Mouse (Mus musculus): ENCODE measurements around the gene Hbb-bh2.
"Not testable (repeated sequence)": the region's sequence is repeated elsewhere in the genome, so short reads cannot be mapped to it uniquely, and the experiment has no call there.

The Hbb-bh2 gene

DNA sequence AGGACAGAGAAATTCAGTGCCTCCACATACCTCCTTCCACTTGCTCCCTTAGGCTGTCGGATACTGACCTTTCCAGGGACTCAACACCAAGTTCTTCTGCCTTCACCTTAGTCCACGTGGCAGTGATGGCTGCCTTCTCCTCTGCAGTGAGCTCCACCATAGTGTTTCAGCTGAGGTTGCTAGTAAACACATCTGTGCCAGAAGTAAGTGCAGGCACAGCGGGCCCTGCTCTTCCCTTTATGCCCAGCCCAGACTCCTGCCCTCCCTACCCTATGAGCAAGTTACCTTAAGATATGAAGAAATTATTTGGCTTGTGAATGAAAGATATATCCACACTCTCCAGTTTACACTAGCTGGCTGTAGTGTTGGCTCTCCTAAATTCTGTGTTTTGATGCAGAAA, at the start of gene Hbb-bh2:
Gene Hbb-bh2 (minus strand): TSS at position 253 of the 400 bp plus-strand sequence.
- DNase-seq (ENCODE audit: low spot score) = no peak

DNA sequence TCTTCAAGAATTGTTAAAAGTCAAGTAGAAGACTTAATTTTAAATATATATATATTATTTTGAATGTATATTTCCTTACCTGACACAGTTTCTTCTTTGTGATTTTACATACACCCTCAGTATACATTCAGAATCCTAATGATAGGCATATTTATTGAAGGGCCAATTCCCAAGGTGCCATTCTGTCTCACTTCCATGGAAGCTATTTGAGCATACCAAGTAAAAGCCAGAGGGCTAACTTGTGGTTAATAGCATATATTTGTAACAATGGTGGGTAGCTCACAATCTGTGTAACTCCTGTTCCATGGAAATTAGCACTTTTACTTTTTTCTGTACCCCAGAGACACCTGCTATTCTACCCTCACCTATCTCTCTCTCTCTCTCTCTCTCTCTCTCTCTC, 45.8 kb upstream of the Hbb-bh2 start, which contains the start of gene Olfr66:
Gene Olfr66 (minus strand): TSS at position 101 of the 400 bp plus-strand sequence.
- no peak for DNase-seq (ENCODE audit: low spot score)

DNA sequence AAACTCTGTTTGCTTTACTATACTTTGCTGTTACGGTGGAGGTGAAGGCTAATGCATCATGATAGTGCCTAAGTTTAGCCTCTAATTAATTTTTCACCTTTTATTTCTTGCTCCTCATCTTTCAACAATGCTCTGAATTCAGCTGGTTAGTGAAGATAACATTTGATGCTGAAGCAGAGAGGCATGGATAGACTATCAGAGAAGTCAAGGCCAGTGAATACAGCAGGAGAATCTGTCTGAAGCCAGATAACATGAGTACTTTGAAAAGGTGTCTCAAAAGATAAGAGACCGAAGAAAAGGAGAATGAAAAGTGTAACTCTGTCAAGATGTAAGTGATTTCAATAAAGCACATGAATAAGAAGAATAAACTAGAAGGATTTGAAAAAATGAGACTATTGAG, 36.8 kb upstream of the Hbb-bh2 start:
- DNase-seq (ENCODE audit: low spot score) = no peak

DNA sequence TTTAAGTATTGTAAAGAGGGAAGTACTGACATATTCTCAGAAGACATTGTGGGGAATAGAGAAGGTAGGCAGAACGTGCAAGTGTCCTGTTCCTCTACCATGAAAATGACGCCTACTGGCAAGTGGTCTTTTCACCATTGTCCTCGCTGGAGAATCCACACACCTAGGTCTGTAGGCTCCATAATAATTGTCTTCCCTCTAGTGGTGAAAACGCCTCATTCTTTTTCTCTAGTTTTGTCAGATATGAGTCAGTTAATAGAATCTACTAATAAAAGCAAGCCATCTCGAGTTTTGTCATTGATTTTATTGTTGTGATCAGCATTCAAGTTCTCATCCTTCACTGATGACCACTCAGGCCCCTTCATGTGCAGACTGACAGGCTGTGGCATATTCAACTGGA, 34.1 kb upstream of the Hbb-bh2 start:
- DNase-seq (ENCODE audit: low spot score) = no peak

DNA sequence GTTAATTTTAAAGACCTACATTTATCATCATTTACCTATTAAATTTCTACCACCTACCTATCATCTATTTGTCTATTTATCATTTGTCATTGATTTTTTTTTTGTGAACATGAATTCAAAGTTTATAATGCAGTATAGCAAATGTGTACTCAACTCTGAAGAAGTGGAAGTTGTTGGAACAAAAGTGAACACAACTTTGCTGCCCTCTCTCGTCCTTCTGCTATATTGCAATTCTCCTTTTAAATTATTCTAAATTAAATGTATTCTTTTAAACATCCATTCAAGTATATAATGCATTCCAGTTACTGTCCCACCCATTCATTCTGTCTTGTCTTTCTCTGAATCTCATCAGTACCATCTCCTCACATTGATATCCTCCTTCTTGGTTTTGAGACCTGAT, 32.7 kb upstream of the Hbb-bh2 start:
- no peak for DNase-seq (ENCODE audit: low spot score)

DNA sequence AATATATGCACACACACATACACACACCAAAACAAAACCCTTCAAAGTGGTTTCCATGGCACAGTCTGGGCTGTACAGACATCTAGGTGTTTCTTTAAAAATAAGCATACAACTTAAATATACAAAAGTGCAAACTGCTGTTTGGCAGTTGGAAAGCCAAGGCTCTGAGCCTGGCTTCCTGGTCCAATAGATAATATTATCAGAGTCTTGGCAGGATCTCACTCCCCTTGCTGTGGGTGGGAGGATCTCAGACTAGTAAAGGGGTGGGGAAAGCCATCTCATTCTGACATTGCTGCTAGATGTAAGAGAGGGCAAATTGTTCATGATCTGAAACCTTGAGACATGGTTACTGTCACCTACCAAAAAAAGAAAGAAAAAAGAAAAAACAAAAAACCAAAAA, 30.3 kb upstream of the Hbb-bh2 start:
- DNase-seq (ENCODE audit: low spot score) = no peak

DNA sequence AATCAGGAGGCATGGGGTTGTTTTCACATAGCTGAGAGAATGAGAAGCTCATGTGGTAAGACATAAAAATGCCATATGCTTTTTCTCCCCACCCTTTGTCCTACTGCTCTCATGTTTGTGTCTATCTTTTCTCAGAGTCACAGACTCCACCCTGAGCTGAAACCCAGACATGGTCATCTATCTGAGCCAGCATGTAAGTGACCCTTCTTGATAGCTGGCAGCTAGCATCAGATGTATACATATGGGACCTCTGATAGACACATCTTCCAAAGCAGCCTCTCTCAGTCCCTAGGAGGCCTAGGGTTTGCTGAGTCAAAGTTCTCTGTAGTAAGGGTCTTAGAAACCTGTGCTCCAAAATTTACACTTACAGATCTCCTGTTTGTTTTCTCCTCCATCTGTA, 25.4 kb upstream of the Hbb-bh2 start:
- DNase-seq (ENCODE audit: low spot score) = no peak

DNA sequence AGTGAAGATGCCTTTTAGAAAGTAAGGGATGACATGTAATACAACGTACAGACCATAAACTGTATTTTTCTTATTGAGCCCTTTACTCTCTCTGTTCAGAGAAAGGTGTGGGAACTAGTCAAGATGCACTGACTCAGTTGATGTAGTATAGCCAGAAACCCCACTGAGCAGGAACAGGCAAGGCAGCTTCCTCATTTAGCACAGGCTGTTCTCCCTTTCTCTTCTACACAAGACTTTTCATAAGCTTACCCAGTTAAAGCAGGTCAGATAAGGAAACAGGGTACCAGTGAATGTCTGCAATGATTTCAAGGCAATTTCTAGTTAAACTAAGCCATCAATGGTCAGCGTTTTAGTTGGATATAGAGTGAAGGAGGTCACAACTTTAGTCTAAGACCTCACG, 21.2 kb upstream of the Hbb-bh2 start:
- DNase-seq (ENCODE audit: low spot score) = no peak

DNA sequence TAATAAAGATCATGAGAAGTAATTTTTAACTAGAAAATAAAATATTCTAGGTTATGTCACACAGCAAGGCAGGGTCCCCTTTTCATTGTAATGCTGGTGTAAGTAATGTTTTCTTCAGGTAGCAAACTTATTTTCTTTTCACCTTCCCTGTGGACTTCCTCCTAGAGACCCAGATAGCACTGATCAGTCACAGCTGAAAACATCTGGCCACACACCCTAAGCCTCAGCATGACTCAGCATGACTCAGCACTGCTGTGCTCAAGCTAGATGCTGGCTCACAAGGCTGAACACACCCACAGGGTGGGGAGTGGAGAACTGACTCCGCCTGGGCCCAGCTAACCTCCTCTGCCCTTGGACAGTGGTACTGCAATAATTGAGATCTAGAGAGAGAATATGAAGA, 20.5 kb upstream of the Hbb-bh2 start:
- DNase-seq (ENCODE audit: low spot score) = peak; percentile 4

DNA sequence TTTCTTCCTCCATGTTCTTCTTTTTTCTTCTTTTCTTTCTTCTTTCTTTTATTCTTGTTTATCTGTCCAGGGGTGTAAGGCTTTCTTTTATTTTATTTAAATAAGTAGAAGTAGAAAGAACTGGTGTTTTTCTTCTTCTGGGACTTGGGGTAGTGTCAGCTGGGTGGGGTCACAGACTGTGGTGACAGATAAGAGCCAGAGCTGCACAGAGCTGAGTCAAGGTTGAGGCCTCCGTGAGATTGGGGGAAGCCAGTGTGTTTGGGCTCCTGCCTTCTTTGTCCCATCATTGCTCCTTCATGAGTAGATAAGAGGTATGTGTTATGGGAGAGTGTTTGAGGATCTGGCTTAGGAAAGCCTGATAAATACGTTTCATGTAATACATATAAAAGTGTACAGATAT, 18.8 kb upstream of the Hbb-bh2 start:
- DNase-seq (ENCODE audit: low spot score) = no peak

DNA sequence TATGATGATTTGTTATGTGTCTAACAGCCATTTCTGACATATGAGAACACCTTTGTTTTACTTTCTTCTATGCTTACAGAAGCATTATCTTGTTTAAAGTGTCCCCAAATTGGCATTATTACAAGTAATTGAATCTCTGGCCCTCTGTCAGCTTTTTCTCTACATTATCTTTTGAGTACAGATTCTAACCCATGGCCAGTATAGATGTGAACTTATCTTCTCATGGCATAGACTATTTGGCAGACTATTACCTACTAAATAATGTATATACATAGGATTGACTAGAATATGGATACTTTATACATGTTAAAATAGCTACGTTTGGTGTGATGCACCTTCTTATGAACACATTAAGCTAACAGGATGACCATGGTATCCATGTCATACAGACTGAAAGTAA, 14.3 kb upstream of the Hbb-bh2 start:
- DNase-seq (ENCODE audit: low spot score) = no peak

DNA sequence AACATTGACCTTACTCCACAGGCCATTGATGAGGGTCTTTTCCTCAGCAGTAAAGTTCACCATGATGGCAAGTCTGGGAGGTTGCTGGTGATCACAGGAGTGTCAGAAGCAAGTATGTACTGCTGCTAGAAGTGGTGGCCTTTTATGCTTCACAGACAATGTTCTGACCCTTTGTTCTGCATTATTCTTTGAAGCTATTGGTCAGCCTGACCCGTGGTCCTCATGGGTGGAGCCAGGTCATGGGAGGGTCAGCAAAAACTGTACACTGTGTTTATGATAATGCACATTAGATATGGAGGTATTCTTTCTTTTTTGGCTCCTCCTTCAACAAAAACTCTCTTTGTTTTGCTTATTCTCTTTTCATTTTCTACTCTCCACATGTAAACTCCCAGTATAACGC, 12.8 kb upstream of the Hbb-bh2 start, which contains the start of gene Hbb-y:
Gene Hbb-y (minus strand): TSS at position 127 of the 400 bp plus-strand sequence.
- DNase-seq (ENCODE audit: low spot score) = no peak

DNA sequence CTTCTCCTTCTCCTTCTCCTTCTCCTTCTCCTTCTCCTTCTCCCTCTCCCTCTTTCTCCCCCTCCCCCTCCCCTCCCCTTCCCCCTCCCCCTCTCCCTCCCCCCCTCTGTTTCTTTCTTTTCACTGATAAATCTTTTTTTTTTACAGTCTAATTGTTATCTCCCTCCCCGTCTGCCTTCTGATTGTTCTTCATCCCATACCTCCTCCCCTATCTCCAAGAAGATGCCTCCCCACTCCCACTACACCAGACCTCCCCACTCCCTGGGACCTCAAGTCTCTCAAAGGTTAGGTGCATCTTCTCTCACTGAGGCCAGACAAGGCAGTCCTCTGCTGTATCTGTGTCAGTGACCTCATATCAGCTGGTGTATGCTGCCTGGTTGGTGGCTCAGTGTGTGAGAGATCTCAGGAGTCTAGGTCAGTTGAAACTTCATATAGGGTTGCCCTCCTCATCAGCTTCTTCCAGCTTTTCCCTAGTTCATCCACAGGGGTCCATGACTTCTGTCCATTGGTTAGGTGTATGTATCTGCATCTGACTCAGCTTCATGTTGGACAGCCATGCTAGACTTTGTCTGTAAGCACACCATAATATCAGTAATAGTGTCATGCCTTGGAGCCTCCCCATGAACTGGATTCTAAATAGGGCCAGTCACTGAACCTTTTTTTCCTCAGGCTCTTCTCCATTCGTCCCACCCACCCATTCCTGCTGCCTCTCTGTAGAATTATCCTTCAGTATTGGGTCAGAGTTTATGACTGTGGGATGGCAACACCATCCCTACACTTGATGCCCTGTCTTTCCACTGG, 4.4 kb upstream of the Hbb-bh2 start:
- no peak for DNase-seq (ENCODE audit: low spot score)

DNA sequence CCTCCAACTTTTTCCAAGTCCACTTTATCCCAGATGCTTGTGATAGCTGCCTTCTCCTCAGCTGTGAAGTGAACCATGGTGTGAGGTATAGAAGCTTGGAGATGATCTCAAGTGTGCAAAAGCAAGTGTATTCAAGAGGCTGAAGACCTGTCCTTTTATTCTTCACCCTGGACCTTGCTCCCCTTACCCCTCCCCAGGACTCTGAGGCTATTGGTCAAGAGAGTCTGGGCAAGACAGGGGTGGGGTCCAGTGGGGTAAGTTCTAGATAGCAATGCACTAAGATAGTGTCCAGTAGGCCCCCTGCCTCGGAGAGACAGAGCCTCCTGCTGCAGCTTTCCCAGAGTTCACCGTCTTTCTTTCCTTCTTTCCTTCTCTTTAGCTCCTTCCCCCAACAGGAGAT, 2.7 kb upstream of the Hbb-bh2 start, which contains the start of gene Hbb-bh1:
Gene Hbb-bh1 (minus strand): TSS at position 131 of the 400 bp plus-strand sequence.
- DNase-seq (ENCODE audit: low spot score) = no peak

DNA sequence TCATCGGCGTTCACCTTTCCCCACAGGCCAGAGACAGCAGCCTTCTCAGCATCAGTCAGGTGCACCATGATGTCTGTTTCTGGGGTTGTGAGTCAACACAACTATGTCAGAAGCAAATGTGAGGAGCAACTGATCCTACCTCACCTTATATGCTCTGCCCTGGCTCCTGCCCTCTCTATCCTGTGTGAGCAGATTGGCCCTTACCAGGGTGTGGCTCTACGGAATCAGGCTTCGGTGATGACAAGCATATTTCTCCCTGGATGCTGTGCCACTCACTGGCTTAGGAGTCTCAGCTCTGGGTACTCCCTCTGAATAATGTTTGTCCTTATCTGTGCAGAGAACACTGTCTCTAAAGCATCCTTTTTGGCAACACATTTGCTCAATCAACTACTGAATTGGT, 12.5 kb downstream of the Hbb-bh2 start, which contains the start of gene Hbb-bs:
Gene Hbb-bs (minus strand): TSS at position 289 of the 400 bp plus-strand sequence.
- no peak for DNase-seq (ENCODE audit: low spot score)

DNA sequence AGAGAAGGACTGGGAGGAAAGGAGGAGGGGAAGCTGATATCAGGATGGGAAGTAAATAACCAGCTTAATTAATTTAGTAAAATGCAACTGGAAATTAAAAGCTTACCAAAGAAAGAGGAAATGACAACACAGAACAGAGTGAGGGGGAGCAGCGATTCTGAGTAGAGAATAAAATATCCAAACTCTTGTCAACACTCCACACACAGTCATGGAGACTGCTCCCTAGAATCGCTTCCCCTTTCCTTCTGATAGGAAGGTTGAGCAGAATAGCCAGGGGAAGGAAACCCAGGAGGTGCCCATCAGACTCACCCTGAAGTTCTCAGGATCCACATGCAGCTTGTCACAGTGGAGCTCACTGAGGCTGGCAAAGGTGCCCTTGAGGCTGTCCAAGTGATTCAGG, 13.2 kb downstream of the Hbb-bh2 start:
- not testable (repeated sequence) for DNase-seq (ENCODE audit: low spot score)

DNA sequence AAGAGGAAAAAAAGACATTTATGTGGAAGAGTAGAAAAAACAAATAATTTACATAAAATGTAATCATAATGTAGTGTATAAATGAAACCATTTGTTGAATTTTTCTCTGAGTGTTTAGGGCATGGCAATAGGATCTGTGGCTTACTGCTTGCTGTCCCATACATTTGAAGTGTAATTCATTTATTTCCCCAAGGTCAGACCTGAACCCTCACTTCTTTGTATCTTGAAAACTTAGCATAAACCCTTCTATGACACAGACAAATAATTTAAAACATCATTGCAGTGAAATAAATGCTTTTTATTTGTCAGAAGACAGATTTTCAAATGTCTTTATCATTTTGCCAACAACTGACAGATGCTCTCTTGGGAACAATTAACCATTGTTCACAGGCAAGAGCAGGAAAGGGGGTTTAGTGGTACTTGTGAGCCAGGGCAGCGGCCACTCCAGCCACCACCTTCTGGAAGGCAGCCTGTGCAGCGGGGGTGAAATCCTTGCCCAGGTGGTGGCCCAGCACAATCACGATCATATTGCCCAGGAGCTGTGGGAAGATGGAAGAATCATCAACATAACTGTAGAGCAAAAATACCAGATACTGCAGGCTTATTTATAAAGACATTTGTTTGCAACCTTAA, 13.9 kb downstream of the Hbb-bh2 start:
- DNase-seq (ENCODE audit: low spot score) = no peak

DNA sequence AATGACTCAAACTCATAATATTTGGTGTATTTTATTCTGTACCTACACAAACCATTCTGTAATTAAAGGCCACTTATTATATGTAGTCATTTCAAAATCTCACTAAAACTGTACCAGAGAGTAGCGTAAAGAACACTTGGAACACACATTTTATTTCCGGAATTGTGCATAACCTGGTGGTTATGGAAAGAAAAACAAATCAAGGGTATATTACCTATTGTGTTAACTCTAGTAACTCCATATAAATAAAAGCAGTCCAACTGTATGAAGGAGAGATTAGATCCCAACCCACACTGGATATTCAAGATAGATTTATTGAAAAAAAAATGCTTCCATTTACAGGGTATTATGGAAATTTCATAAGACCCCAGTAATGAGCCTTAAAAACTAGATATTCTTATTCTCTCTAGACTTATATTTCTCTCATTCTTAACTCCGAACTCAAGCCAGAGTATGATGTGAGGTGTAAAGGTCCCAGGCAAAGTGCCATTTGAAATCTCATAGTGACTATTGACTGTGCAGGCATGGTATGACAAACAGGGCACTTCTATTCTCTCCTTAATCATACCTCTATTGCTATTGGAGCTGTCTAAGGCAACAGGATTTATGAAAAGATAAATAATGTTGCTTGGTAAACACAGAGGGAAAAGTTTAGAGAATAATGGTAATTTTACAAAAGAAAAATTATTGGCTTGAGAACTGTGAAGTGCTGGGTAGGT, 14.6 kb downstream of the Hbb-bh2 start:
- DNase-seq (ENCODE audit: low spot score) = no peak

DNA sequence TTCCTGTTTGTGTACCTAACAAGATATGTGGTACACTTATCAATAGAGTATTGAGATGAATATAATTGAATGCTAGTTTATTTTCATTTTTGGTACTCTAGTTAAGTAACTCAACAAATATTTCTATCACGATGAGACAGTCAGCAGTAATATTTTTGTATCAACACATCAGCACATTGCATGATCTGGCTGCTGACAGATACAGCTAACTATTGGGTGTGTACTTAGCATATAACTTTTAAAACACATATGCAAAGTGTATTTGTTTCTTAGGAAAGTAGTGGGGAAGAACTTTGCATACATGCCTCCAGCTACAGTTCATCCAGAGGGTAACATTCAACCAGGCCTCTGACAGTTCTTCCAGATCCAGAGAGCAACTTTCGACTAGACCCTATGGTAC, 15.7 kb downstream of the Hbb-bh2 start:
- DNase-seq (ENCODE audit: low spot score) = no peak

DNA sequence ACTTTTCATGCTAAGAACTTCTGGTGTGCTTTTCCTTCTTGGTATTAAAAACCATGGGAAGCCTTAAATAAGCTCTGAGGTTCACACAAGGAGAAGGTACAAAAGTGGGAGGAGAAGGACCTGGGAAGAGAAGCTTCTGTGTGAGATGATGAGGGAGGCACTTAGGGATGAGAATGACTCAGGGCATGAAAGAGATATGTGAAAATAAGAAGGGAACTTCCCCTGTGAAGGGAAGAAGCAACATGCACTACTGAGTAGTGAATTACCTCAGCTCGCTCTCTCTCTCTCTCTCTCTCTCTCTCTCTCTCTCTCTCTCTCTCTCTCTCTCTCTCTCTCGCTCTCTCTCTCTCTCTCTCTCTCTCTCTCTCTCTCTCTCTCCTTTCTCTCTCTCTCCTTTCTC, 25.2 kb downstream of the Hbb-bh2 start:
- DNase-seq (ENCODE audit: low spot score) = not testable (repeated sequence)

DNA sequence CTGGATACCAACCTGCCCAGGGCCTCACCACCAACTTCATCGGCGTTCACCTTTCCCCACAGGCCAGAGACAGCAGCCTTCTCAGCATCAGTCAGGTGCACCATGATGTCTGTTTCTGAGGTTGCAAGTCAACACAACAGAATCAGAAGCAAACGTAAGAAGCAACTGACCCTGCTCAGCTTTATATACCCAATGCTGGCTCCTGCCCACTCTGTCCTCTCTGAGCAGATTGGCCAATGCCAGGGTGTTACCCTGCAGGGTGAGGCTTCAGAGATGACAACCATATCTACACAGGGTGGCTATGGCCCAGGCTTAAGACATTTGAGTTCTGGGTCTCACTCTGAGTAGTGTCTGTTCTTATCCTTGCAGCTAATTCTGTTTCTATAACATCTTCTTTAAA, 26.6 kb downstream of the Hbb-bh2 start, which contains the start of gene Hbb-bt:
Gene Hbb-bt (minus strand): TSS at position 231 of the 400 bp plus-strand sequence.
- no peak for DNase-seq (ENCODE audit: low spot score)

DNA sequence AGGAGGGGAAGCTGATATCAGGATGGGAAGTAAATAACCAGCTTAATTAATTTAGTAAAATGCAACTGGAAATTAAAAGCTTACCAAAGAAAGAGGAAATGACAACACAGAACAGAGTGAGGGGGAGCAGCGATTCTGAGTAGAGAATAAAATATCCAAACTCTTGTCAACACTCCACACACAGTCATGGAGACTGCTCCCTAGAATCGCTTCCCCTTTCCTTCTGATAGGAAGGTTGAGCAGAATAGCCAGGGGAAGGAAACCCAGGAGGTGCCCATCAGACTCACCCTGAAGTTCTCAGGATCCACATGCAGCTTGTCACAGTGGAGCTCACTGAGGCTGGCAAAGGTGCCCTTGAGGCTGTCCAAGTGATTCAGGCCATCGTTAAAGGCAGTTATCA, 27.2 kb downstream of the Hbb-bh2 start:
- not testable (repeated sequence) for DNase-seq (ENCODE audit: low spot score)

DNA sequence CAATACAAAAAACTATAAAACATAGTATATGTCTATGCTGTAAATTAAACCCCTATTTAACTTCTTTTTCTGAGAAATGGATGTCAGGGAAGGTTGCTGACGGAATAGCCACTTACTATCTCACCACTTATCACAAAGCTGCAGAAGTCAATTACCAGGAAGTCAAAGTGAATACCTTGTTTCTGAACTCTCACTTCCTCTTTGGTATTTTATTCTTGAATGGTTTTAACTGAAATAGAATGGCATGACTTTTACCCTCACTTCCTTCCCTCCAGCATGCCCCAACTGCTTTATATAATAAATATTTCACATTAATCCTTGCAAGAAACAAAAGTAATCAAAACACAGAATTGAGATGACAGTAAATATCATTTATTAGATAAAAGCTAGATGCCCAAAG, 28.1 kb downstream of the Hbb-bh2 start:
- no peak for DNase-seq (ENCODE audit: low spot score)

Measured in urinary bladder, postnatal 25 days (tissue).